Mouse (Mus musculus) embryonic facial prominence, embryonic 11.5 days (tissue): Measurements from ENCODE around the gene Cadps. TPM values are rescaled to one million over a fixed set of nuclear protein-coding genes. Genes with fewer than 3 reads are reported as not detected.

Source experiments
- ATAC-seq: fragments of 200-750 bp; cut with Nextera tagmentation; replicated peaks from 2 replicates; pipeline ENCODE4 v1.8.0; 2017; ENCODE audit warnings: low read depth; ENCODE audit not compliant: insufficient number of reproducible peaks, low FRiP score, low TSS enrichment
- DNase-seq: peaks from one replicate; pipeline ENCODE4 v3.0.0-alpha.2; 2015; ENCODE audit warnings: low spot score
- H3K27ac ChIP-seq: fragments of 300-500 bp; sonication (generic); replicated peaks from 2 replicates; pipeline ENCODE4 v1.5.1; 2014; ENCODE audit warnings: mild to moderate bottlenecking, low read depth, low read length, control low read depth
- H3K27me3 ChIP-seq: fragments of 300-500 bp; sonication (generic); 2 replicates; pipeline ENCODE4 v1.6.1; 2014; ENCODE audit warnings: mild to moderate bottlenecking, low read length, moderate library complexity, mixed read lengths; ENCODE audit not compliant: control insufficient read depth, insufficient read depth
- H3K36me3 ChIP-seq: fragments of 300-500 bp; sonication (generic); replicated peaks from 2 replicates; pipeline ENCODE4 v1.6.1; 2014; ENCODE audit warnings: low read depth, mild to moderate bottlenecking, low read length, moderate library complexity, mixed read lengths; ENCODE audit not compliant: control insufficient read depth, insufficient read depth
- H3K4me1 ChIP-seq: fragments of 300-500 bp; sonication (generic); 2 replicates; pipeline ENCODE4 v1.6.1; 2014; ENCODE audit warnings: low read length, mixed read lengths; ENCODE audit not compliant: control insufficient read depth, insufficient read depth
- H3K4me2 ChIP-seq: fragments of 300-500 bp; sonication (generic); 2 replicates; pipeline ENCODE4 v1.6.1; 2014; ENCODE audit warnings: low read depth, mild to moderate bottlenecking, control low read depth, low read length, moderate library complexity
- H3K4me3 ChIP-seq: fragments of 300-500 bp; sonication (generic); 2 replicates; pipeline ENCODE4 v1.5.1; 2014; ENCODE audit warnings: low read depth, low read length, control low read depth
- H3K9ac ChIP-seq: fragments of 300-500 bp; sonication (generic); replicated peaks from 2 replicates; pipeline ENCODE4 v1.6.1; 2014; ENCODE audit warnings: mild to moderate bottlenecking, control low read depth, low read length
- H3K9me3 ChIP-seq: fragments of 300-500 bp; sonication (generic); replicated peaks from 2 replicates; pipeline ENCODE4 v1.6.1; 2016; ENCODE audit warnings: mild to moderate bottlenecking, low read length, inconsistent platforms, mixed read lengths; ENCODE audit not compliant: control insufficient read depth
- WGBS: fragments of 180-500 bp; shearing (Covaris S2); extraction: QIAGEN DNeasy Blood & Tissue Kit; methylation state at CpG from one replicate; pipeline ENCODE4 v1.1.7; 2014; 5-methylcytosine and 5-hydroxymethylcytosine counted together
- polyA plus RNA-seq: library from polyadenylated mRNA; unstranded; fragments of >200 nt; fragmentation: Nextera tagmentation; extraction: Ambion mirVana; gene quantifications from 2 replicates; pipeline ENCODE4 v1.2.1, GENCODE M21; 2014

Cadps gene
- polyA plus RNA-seq = 4.8 and 5.3 TPM in 2 replicates

GRCm38 (mm10) chr14:12822491-12823219 lies at the start of gene Cadps:
Gene Cadps, minus strand, starts transcription at chr14:12823079.
- H3K27ac ChIP-seq = peak within 1 kb of the TSS; percentile 56
- H3K4me2 ChIP-seq = peak within 1 kb of the TSS; percentile 99
- peaks cover 2% of the 10 kb centered on the region; the same call in 1 of the 2 replicates for H3K27me3 ChIP-seq
- no peaks in the 10 kb centered on the region for H3K36me3 ChIP-seq
- no peaks in the 10 kb centered on the region for H3K9me3 ChIP-seq
- peak; percentile 85 for ATAC-seq
- H3K4me1 ChIP-seq = no peaks in the 10 kb centered on the region
- H3K9ac ChIP-seq = peak within 1 kb of the TSS; percentile 66
- DNase-seq = peak; percentile 51
- under 1% methylated on average over 67 of the region's 71 CpGs for WGBS
- H3K4me3 ChIP-seq = peak within 1 kb of the TSS; percentile 55

GRCm38 (mm10) chr14:12869605-12870004 lies 46.7 kb upstream of the Cadps start:
- ATAC-seq (no peak), DNase-seq (no peak)
- Histone ChIP-seq H3K4me2 (no peak overlapping the region), H3K4me1 (no peaks in the 10 kb centered on the region), H3K9me3 (no peaks in the 10 kb centered on the region), H3K9ac (no peak overlapping the region), H3K4me3 (no peak overlapping the region), H3K27me3 (no peaks in the 10 kb centered on the region), H3K27ac (no peak overlapping the region), H3K36me3 (no peaks in the 10 kb centered on the region)
- 93% methylated on average over 1 of the region's 1 CpGs for WGBS

- Histone ChIP-seq H3K4me1 (no peaks in the 10 kb centered on the region), H3K4me2 (no peak overlapping the region), H3K9ac (no peak overlapping the region), H3K36me3 (no peaks in the 10 kb centered on the region), H3K4me3 (no peak overlapping the region), H3K9me3 (no peaks in the 10 kb centered on the region), H3K27ac (no peak overlapping the region), H3K27me3 (no peaks in the 10 kb centered on the region)
- WGBS = 68% methylated on average over 2 of the region's 2 CpGs
- DNase-seq (no peak), ATAC-seq (no peak)
Measured at GRCm38 (mm10) chr14:12865258-12865657, 42.4 kb upstream of the Cadps start.

GRCm38 (mm10) chr14:12843860-12844259 lies 21.0 kb upstream of the Cadps start:
- no peak for ATAC-seq
- Histone ChIP-seq H3K4me3 (no peak overlapping the region), H3K27me3 (no peaks in the 10 kb centered on the region), H3K9me3 (no peaks in the 10 kb centered on the region), H3K4me1 (no peaks in the 10 kb centered on the region), H3K27ac (no peak overlapping the region), H3K4me2 (no peak overlapping the region), H3K9ac (no peak overlapping the region), H3K36me3 (no peaks in the 10 kb centered on the region)
- no peak for DNase-seq

- Histone ChIP-seq H3K4me2 (no peak overlapping the region), H3K27me3 (no peaks in the 10 kb centered on the region), H3K4me1 (no peaks in the 10 kb centered on the region), H3K4me3 (no peak overlapping the region), H3K27ac (no peak overlapping the region), H3K36me3 (no peaks in the 10 kb centered on the region), H3K9ac (no peak overlapping the region), H3K9me3 (no peaks in the 10 kb centered on the region)
- DNase-seq = no peak
- 77% methylated on average over 1 of the region's 1 CpGs for WGBS
- no peak for ATAC-seq
Measured at GRCm38 (mm10) chr14:12839471-12839870, 16.6 kb upstream of the Cadps start.

GRCm38 (mm10) chr14:12838949-12839348 lies 16.1 kb upstream of the Cadps start:
- H3K27me3 ChIP-seq = no peaks in the 10 kb centered on the region
- no peaks in the 10 kb centered on the region for H3K36me3 ChIP-seq
- no peak overlapping the region for H3K4me2 ChIP-seq
- H3K4me1 ChIP-seq = no peaks in the 10 kb centered on the region
- DNase-seq (no peak), ATAC-seq (no peak)
- H3K4me3 ChIP-seq = no peak overlapping the region
- no peaks in the 10 kb centered on the region for H3K9me3 ChIP-seq
- no peak overlapping the region for H3K9ac ChIP-seq
- no peak overlapping the region for H3K27ac ChIP-seq

GRCm38 (mm10) chr14:12838323-12838722 lies 15.4 kb upstream of the Cadps start:
- H3K9ac ChIP-seq = no peak overlapping the region
- H3K4me2 ChIP-seq = no peak overlapping the region
- H3K4me1 ChIP-seq = no peaks in the 10 kb centered on the region
- no peaks in the 10 kb centered on the region for H3K36me3 ChIP-seq
- DNase-seq (no peak), ATAC-seq (no peak)
- H3K27me3 ChIP-seq = no peaks in the 10 kb centered on the region
- no peaks in the 10 kb centered on the region for H3K9me3 ChIP-seq
- H3K4me3 ChIP-seq = no peak overlapping the region
- H3K27ac ChIP-seq = no peak overlapping the region

GRCm38 (mm10) chr14:12837902-12838301 lies 15.0 kb upstream of the Cadps start:
- WGBS = 24% methylated on average over 1 of the region's 1 CpGs
- Histone ChIP-seq H3K9me3 (no peaks in the 10 kb centered on the region), H3K27me3 (no peaks in the 10 kb centered on the region), H3K36me3 (no peaks in the 10 kb centered on the region), H3K4me2 (no peak overlapping the region), H3K4me3 (no peak overlapping the region), H3K9ac (no peak overlapping the region), H3K27ac (no peak overlapping the region), H3K4me1 (no peaks in the 10 kb centered on the region)
- no peak for DNase-seq
- ATAC-seq = no peak
